Mouse (Mus musculus): ENCODE data around the gene Calm2.

Calm2 gene

DNA sequence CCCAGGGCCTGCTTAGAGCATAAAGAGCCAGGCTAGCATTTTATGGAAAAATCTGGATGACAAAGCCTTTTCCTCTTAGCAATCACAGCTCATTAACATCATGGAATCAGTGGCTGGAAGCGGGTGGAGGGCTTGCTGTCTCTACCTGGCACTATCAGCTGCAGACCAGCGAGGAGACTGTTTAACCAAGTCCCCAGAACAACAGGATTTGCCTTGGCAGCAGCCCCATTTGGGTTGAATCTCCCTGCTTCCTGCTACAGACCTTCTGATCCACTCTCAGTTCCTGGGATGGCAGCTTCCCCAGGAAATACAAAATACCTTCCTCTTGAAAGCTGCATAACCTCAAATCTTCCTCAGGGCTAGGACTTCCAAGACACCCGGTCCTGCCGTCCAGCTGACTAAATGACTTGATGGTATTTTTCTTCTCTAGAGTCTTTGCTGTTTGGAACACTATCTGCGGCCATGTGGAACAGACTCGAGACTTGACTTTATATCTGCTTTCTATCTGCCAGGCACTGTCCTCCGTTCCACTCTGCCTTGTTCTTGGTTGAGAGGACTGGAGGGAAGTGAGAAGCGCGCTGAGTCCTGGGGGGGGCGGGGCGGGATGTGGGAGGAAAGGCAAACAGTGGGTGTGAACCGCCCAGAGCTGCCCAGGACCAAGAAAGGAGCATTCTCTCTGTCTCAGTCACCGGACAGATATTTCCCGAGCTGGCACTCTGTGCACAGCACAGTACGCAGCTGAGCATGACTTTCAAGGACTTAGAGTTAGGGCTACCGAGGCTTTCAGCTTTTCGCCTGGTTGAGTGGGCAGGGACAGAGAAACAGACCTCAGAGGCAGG, 12.4 kb upstream of the Calm2 start:
- no peak for DNase-seq (ENCODE audit: low spot score)

GRCm38 (mm10) chr17:87457961-87458360, 11.2 kb upstream of the Calm2 start:
- no peak for DNase-seq (ENCODE audit: low spot score)

- DNase-seq (ENCODE audit: low spot score): no peak
Measured at GRCm38 (mm10) chr17:87454121-87454520, 7.4 kb upstream of the Calm2 start.

- DNase-seq (ENCODE audit: low spot score): no peak
Measured at GRCm38 (mm10) chr17:87453336-87453735, 6.6 kb upstream of the Calm2 start.

DNA sequence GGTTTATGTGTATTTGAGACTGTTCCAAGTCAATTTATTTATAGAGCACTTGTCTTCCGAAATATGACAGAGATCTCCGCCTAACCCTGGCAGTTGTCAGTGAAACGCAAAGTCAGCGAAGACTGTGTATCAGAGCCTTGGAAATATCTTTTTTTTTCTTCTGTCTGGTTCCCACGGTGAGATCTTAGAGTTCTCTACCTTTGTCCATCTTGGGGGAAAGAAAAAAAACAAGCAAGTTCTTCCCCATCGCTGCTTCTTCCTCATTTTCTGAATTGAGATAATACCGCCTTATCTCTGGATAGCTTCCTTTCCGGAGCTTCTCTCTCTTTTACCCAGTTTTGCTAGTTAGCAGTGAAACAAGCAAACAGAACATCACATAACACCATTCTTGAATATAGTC, 2.1 kb upstream of the Calm2 start:
- DNase-seq (ENCODE audit: low spot score): no peak

- DNase-seq (ENCODE audit: low spot score): no peak
Measured at GRCm38 (mm10) chr17:87448339-87448738, 1.6 kb upstream of the Calm2 start.

- no peak for DNase-seq (ENCODE audit: low spot score)
Measured at GRCm38 (mm10) chr17:87447612-87448200, 971 bp upstream of the Calm2 start.

DNA sequence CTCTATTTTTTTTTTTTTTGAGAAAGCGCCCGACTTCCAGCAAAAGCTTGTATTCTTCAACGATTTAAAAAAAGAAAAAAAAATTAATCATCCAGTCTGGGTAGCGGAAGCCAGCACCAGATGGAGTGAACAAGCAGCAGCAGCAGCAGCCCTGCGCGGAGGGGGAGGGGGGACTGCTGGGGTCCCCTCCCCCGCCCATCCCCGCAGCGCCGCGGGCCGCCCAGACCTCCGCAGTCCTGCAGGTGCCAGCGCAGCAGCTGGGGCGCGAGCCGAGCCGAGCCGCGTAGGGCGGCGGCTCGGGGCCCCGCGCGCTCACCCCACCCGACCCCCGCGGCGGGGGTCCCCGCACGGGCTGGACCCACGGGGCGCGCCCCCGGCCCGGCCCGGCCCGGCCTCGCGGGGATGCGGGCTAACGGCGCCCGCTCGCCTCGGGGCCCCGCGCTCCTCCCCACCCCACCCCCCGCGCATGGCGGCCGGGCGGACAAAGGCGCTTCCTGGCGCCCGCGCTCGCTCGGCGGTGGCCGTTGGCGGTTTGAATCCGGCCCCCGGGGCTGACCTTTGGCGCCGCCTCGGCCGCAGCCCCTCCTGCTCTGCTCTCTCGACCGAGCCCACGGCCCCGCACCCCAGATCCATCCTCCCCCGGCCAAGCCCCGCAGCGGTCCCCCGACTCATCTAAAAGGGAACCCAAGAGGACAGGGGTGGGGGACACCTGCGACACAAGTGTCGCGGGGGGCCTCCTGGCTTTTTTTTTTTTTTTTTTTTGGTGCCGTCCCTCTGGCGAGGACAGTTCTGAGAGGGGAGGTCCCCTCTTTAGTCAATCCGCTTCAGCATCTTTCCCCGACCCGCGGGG, 593 bp downstream of the Calm2 start:
- peak; percentile 24 for DNase-seq (ENCODE audit: low spot score)

DNA sequence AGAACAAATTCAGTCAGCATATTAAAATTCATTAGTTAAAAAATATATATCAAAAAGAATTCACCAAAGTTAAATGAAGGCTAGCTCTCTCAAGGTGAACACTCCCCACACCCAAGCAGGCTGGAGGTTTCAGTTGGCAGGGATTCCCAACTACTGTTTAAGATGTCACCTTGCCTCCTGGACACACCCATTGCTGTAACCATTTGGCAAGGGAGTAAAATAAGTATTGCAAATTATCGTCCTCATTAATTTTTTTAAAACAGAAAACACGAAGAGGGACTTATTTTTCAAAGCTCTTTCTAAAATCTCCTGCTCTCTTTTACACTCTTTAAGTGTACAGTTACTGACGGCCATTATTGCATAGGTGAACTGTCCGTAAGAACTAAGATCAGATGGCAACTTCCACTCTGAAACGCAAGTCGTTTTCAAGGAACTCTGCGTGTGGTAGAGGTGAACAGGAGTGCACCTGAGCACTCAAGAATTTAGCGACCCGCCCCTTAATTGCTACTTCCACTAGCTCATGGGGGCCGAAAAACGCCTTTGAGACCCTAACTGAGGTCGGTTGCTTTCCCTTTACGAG, 1.3 kb downstream of the Calm2 start:
- DNase-seq (ENCODE audit: low spot score): no peak

GRCm38 (mm10) chr17:87444763-87445162, 2.0 kb downstream of the Calm2 start:
- no peak for DNase-seq (ENCODE audit: low spot score)

DNA sequence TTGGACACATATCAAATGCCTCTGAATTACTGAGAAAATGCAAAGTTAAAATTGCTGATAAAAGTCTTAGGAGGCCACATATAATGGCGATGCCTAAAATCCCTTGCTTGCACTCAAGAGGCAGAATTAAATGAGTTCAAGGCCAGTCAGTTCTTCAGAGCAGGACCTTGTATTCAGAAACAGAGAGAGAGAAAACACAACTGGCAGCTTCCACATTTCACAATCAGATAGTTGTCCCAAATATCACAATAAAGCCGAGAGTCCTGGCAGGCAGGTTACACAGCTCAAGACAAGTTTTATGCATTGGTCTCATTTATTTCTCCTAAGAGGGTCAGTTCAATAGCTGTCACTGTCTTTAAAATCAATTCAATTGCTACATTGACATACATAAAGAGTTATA, 5.2 kb downstream of the Calm2 start:
- DNase-seq (ENCODE audit: low spot score): no peak

- DNase-seq (ENCODE audit: low spot score): no peak
Measured at GRCm38 (mm10) chr17:87439441-87439840, 7.3 kb downstream of the Calm2 start.

- no peak for DNase-seq (ENCODE audit: low spot score)
Measured at GRCm38 (mm10) chr17:87433929-87434328, 12.8 kb downstream of the Calm2 start.

DNA sequence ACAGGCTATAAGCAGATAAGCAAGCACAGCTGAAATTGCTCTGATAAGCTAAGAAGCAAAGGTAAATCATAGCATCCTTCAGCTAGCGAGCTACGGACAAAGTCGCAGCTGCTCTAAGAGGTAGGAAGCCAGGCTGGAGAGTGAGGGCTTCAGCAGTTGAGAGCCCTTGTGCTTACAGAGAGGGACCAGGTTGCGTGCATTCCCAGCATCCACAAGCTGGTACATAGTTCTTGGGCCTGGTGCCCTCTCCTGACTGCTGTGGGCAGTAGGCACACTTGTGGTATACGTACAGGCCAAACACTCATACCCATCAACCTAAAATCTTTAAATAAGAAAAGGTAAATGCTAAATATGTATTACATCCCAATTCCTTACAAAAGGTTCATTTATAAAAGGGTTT, 14.0 kb downstream of the Calm2 start:
- no peak for DNase-seq (ENCODE audit: low spot score)

DNA sequence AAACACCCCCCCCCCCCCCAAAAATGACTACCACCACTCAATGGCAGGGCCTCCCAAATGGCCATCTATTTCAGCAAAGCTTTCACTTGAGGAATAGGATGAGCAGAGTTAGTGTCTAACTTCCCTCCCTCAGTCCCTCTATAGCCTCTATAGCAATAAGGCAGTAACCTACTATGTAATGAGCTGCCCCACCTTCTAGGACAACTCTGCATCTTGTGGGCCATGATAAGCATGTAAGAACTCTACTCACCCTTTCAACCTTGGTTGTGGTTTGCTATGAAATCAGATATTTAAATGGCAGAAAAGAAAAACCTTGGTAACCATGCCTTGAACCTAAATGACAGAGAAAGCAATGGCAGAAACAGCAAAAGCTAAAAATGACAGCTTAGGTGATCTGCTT, 14.4 kb downstream of the Calm2 start:
- no peak for DNase-seq (ENCODE audit: low spot score)

DNA sequence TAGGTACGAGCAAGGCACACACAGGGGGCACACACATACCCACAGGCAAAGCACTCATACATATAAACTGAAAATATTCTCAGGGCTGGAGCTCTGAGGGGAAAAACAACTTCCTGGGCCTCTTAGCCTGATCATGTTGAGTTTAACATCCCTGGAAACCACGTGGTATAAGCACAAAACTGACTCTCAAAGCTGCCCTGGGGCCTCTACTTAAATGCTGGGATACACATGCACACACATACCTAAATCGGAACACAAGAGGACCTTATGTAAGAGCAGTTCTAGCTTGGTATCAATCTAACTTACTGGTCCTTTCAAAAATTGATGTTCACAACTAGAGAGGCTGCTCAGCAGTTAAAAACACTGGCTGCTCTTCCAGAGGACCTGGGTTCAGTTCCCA, 17.3 kb downstream of the Calm2 start:
- no peak for DNase-seq (ENCODE audit: low spot score)

DNA sequence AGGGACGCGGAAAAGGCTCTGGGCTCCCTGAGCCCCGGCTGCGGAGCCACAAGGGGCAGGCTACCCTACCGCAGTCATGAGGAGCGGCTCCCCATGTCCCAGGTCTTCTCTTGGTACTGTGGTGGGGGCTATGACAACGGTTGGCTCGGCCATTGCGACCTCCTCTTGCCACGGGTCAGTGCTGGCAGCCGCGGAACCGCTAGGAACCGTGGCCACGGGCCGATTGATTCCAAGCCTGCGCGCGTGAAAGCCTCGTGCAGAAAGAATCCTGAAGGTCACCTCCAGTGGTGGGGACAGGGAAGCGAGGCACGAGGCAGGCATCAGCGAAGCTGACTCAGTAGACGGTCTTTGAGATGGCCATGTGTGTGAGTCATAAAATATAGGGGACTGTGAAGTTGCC, 19.2 kb downstream of the Calm2 start, which contains the start of gene Stpg4:
Stpg4 (minus strand) TSS at position 231 of the 400 bp plus-strand sequence.
- DNase-seq (ENCODE audit: low spot score): no peak

- DNase-seq (ENCODE audit: low spot score): no peak
Measured at GRCm38 (mm10) chr17:87418082-87418481, 28.7 kb downstream of the Calm2 start.

DNA sequence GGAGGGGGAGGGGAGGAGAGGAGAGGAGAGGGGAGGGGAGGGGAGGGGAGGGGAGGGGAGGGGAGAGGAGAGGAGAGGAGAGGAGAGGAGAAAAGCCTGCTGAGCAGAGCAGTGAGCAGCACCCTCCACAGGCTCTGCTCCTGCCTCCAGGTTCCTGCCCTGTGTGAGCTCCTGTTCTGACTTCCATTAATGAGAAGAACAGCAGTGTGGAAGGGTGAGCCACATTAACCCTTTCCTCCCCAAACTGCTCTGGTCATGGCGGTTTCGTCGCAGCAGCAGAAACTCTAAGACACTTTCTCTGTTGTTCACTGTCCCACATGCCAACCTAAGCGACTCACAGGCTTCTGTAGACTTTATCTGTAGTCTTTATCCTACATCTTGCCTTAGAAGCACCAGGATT, 40.1 kb downstream of the Calm2 start:
- DNase-seq (ENCODE audit: low spot score): no peak

DNA sequence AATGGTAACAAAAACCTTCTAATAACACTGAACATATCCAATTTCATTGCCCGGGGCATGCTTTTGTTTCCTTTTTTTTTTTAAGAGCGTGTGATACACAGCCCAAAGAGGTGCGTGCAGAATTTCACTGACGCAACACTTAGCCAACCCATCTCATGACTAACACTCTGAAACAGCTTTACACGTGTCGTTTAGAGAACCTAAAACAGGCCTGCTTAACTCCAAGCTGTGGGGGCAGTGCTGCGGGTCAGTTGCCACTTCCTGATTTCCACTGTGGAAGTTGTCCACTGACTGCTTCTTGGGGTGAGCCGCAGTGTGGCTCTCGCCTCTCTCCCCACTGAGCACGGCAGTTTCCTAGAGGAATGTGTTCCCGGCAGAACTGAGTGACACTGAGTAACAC, 41.2 kb downstream of the Calm2 start:
- DNase-seq (ENCODE audit: low spot score): no peak

DNA sequence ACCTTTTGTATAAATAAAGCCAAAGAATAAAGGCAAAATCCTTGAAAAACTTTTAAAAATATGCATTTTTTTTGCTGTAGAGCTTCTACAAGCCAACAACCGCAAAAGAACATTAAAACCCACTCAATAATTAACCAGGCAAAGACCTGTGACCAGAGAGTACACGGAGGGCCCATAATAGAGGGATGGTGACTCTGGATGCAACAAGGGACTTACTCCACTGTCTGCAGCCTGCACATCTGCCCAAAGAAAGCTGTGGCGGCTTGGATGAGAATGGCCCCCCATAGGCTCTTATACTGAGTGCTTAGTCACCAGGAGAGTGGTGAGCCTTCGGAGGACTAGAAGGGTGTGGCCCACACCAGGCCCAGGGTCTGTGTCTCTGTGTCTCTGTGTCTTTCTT, 43.3 kb downstream of the Calm2 start:
- no peak for DNase-seq (ENCODE audit: low spot score)

- DNase-seq (ENCODE audit: low spot score): no peak
Measured at GRCm38 (mm10) chr17:87402444-87402843, 44.3 kb downstream of the Calm2 start.

Measured in urinary bladder, postnatal 10 days (tissue).